Mouse (Mus musculus) left cerebral cortex, adult 8-10 months (tissue): ENCODE results near the gene Tmem52b. TPM values are rescaled to one million over a fixed set of nuclear protein-coding genes. Genes with fewer than 3 reads are reported as not detected.

ENCODE experiments used
- total RNA-seq, 4 experiments: library from RNA; stranded (reverse); gene quantifications; 2 replicates each; pipeline ENCODE4 v1.2.4; 2022

Tmem52b gene
- total RNA-seq, 4 experiments from 2014 or later, result not detected

Other genes starting within 250 kb of the Tmem52b start
- gene Cd69, start 237.1 kb upstream of the Tmem52b start, total RNA-seq, result not detected
- gene 4922502D21Rik, start 180.8 kb upstream of the Tmem52b start, total RNA-seq, result not detected
- under 1 TPM; 0.44 to 0.74 (median 0.58) TPM for gene Clec12a, start 169.9 kb upstream of the Tmem52b start, total RNA-seq
- not detected for gene Clec12b, start 126.7 kb upstream of the Tmem52b start, total RNA-seq
- gene Clec1b, start 115.3 kb upstream of the Tmem52b start, total RNA-seq, result 1 to 10 TPM in 1 of 4 experiments, under 1 TPM in 1, not detected in 2; 0.46 to 1.3 TPM
- under 1 TPM in 2 of 4 experiments, not detected in 2; 0.14 to 0.30 TPM for gene Clec9a, start 103.7 kb upstream of the Tmem52b start, total RNA-seq
- 1 to 10 TPM in 3 of 4 experiments, under 1 TPM in 1; 0.58 to 1.9 (median 1.4) TPM for gene Clec1a, start 60.6 kb upstream of the Tmem52b start, total RNA-seq
- under 1 TPM in 1 of 4 experiments, not detected in 3; 0.14 TPM for gene Olr1, start 5.4 kb upstream of the Tmem52b start, total RNA-seq
- gene Gabarapl1, start 20.6 kb downstream of the Tmem52b start, total RNA-seq, result 100 to 1,000 TPM; 760 to 878 (median 821) TPM
- gene Klre1, start 65.3 kb downstream of the Tmem52b start, total RNA-seq, result not detected
- gene Klrd1, start 79.2 kb downstream of the Tmem52b start, total RNA-seq, result not detected
- not detected for gene Klrk1, start 111.3 kb downstream of the Tmem52b start, total RNA-seq
- gene Klrc3, start 130.8 kb downstream of the Tmem52b start, total RNA-seq, result not detected
- not detected for gene Klrc2, start 148.1 kb downstream of the Tmem52b start, total RNA-seq
- gene Klrc1, start 166.4 kb downstream of the Tmem52b start, total RNA-seq, result not detected
- gene Klri1, start 204.6 kb downstream of the Tmem52b start, total RNA-seq, result not detected
- gene Klri2, start 227.9 kb downstream of the Tmem52b start, total RNA-seq, result not detected